Mouse (Mus musculus) lung, postnatal 0 days (tissue): Measurements from ENCODE around the gene Mbnl2.

Experiments
- CTCF ChIP-seq: IDR thresholded peaks from 2 replicates; pipeline ENCODE4 v1.5.1; 2016; ENCODE audit warnings: antibody characterized with exemption, mild to moderate bottlenecking
- EP300 ChIP-seq: IDR thresholded peaks from 2 replicates; pipeline ENCODE4 v1.6.1; 2016; ENCODE audit warnings: antibody characterized with exemption, mild to moderate bottlenecking, control low read depth

DNA sequence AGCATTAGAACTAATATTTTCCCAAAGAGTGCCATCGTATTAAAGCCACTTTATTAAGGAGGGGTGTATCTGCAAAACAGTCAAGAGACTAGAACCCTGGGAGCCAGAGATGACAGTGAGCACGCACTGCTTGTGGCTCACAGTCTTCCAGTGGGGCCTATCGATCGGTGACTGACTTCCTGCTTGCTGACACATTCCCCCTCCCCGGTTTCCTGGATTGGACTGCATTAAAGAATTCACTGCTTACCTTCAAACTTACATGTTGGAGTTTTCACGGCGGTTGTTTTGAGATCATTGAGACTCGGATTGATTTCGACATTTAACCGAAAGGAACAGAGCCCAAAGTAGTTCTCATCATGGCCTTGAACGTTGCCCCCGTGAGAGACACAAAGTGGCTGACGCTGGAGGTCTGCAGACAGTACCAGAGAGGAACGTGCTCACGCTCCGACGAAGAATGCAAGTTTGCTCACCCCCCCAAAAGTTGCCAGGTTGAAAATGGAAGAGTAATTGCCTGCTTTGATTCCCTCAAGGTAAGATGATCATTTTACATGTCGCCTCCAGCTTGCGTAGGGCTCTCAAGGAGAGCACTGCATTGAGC is 49.5 kb downstream of the Mbnl2 start:
- no peak for TF ChIP-seq CTCF
- no peak for TF ChIP-seq EP300
